Mouse (Mus musculus): Measurements from ENCODE around the gene Sod2. TPM values are rescaled to one million over a fixed set of nuclear protein-coding genes. Genes with fewer than 3 reads are reported as not detected.
A peak's percentile ranks its signal among the peaks of the same experiment; 100 is the strongest.
"Not testable (repeated sequence)": the region's sequence is repeated elsewhere in the genome, so short reads cannot be mapped to it uniquely, and the experiment has no call there.

Sod2 gene
- polyA plus RNA-seq, 1 experiment from 2014 or later, result 89.2 TPM

- Histone ChIP-seq H3K4me3 (peak overlapping the region; percentile 100), H3K9ac (peak overlapping the region; percentile 100), H3K4me1 (peaks cover 9% of the 10 kb centered on the region), H3K27ac (peak overlapping the region; percentile 100), H3K9me3 (no peaks in the 10 kb centered on the region), H3K36me3 (peaks cover 7% of the 10 kb centered on the region; the same call in 1 of the 2 replicates), H3K4me2 (peak overlapping the region; percentile 52), H3K27me3 (no peaks in the 10 kb centered on the region)
- peak; percentile 86 for ATAC-seq (ENCODE audit: insufficient number of reproducible peaks, low FRiP score, low TSS enrichment, low read depth)
- under 1% methylated on average over 50 of the region's 51 CpGs for WGBS
Measured at GRCm38 (mm10) chr17:12992470-12992991, 14.1 kb upstream of the Sod2 start.

- H3K27ac ChIP-seq, result peak within 1 kb of the TSS; percentile 100
- H3K9ac ChIP-seq, result peak within 1 kb of the TSS; percentile 100; the same call in 1 of the 2 replicates
- ATAC-seq (ENCODE audit: insufficient number of reproducible peaks, low FRiP score, low TSS enrichment, low read depth), result no peak
- peak within 1 kb of the TSS; percentile 100 for H3K4me3 ChIP-seq
- no peaks in the 10 kb centered on the region for H3K27me3 ChIP-seq
- WGBS, result 65% methylated on average over 1 of the region's 1 CpGs
- no peaks in the 10 kb centered on the region for H3K9me3 ChIP-seq
- peak within 1 kb of the TSS; percentile 52 for H3K4me2 ChIP-seq
- H3K4me1 ChIP-seq, result peaks cover 6% of the 10 kb centered on the region
- H3K36me3 ChIP-seq, result no peaks in the 10 kb centered on the region
Measured at GRCm38 (mm10) chr17:12994069-12994468, 12.6 kb upstream of the Sod2 start, which contains the start of gene Wtap. Gene Wtap, minus strand, starts transcription at chr17:12994169.

DNA sequence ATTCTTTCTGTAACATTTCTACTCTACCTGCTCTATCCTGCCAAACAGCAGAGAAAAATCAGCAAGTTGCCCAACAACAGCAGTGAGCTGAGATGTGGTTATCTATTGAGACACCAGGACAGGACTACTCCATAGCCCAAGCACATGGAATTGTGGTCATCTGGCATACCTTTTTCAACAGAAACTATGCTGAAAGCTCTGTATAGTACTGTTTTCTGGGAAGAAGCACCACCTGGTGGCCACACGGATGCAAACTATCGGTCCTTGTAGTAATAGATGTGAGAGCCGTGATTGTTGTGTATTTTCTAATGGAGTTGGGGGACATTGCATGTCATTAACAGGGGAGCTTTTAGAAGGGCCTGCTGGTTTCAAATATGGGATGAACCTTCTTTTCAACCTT is 10.3 kb upstream of the Sod2 start:
- ATAC-seq (ENCODE audit: insufficient number of reproducible peaks, low FRiP score, low TSS enrichment, low read depth), result no peak
- Histone ChIP-seq H3K4me1 (peaks cover 2% of the 10 kb centered on the region; the same call in 1 of the 2 replicates), H3K9ac (no peak overlapping the region), H3K9me3 (no peaks in the 10 kb centered on the region), H3K4me2 (no peak overlapping the region), H3K27ac (no peak overlapping the region), H3K36me3 (no peaks in the 10 kb centered on the region), H3K4me3 (no peak overlapping the region), H3K27me3 (no peaks in the 10 kb centered on the region)
- WGBS, result 19% methylated on average over 3 of the region's 3 CpGs

- no peak overlapping the region for H3K4me3 ChIP-seq
- H3K27ac ChIP-seq, result no peak overlapping the region
- no peak overlapping the region for H3K4me2 ChIP-seq
- no peaks in the 10 kb centered on the region for H3K36me3 ChIP-seq
- peaks cover 2% of the 10 kb centered on the region; the same call in 1 of the 2 replicates for H3K4me1 ChIP-seq
- 86% methylated on average over 5 of the region's 5 CpGs for WGBS
- H3K27me3 ChIP-seq, result no peaks in the 10 kb centered on the region
- H3K9me3 ChIP-seq, result no peaks in the 10 kb centered on the region
- no peak overlapping the region for H3K9ac ChIP-seq
- no peak for ATAC-seq (ENCODE audit: insufficient number of reproducible peaks, low FRiP score, low TSS enrichment, low read depth)
Measured at GRCm38 (mm10) chr17:12997890-12998289, 8.8 kb upstream of the Sod2 start.

- no peak overlapping the region for H3K9ac ChIP-seq
- ATAC-seq (ENCODE audit: insufficient number of reproducible peaks, low FRiP score, low TSS enrichment, low read depth), result no peak
Measured at GRCm38 (mm10) chr17:12999069-12999468, 7.6 kb upstream of the Sod2 start.

GRCm38 (mm10) chr17:13002243-13002642 is 4.4 kb upstream of the Sod2 start:
- H3K4me3 ChIP-seq; H3K36me3 ChIP-seq; H3K4me2 ChIP-seq; ATAC-seq (ENCODE audit: insufficient number of reproducible peaks, low FRiP score, low TSS enrichment, low read depth); H3K9me3 ChIP-seq; H3K4me1 ChIP-seq; H3K27me3 ChIP-seq; H3K9ac ChIP-seq; H3K27ac ChIP-seq: not testable (repeated sequence)
- 89% methylated on average over 5 of the region's 5 CpGs for WGBS

More at GRCm38 (mm10) chr17:12999069-12999468, 7.6 kb upstream of the Sod2 start:
- WGBS, result 78% methylated on average over 6 of the region's 6 CpGs
- Histone ChIP-seq H3K4me1 (no peaks in the 10 kb centered on the region), H3K36me3 (no peaks in the 10 kb centered on the region), H3K4me2 (no peak overlapping the region), H3K27ac (no peak overlapping the region), H3K27me3 (no peaks in the 10 kb centered on the region), H3K4me3 (no peak overlapping the region), H3K9me3 (no peaks in the 10 kb centered on the region)

DNA sequence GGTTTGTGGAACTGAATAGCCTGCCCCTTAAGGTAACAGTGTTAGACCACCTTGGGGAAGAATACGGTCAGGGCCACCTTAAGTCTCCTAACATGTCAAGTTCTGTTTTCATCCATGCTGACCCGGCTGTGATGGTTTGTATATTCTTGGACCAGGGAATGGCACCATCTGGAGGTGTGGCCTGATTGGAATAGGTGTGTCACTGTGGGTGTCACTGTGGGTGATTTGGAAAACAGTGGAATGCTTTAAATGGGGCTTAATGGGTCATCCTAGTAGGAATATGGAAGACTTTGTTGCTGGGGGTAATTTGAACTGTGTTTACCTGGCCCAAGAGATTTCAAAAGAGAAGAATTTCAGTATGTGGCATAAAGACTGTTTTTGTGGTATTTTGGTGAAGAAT is 2.2 kb upstream of the Sod2 start:
- not testable (repeated sequence) for H3K9me3 ChIP-seq; H3K4me3 ChIP-seq; H3K36me3 ChIP-seq; H3K4me2 ChIP-seq; H3K27ac ChIP-seq; ATAC-seq (ENCODE audit: insufficient number of reproducible peaks, low FRiP score, low TSS enrichment, low read depth); H3K27me3 ChIP-seq; H3K9ac ChIP-seq
- WGBS, result 68% methylated on average over 2 of the region's 2 CpGs
- peaks cover 10% of the 10 kb centered on the region for H3K4me1 ChIP-seq

- peak overlapping the region; percentile 71 for H3K4me2 ChIP-seq
- H3K4me1 ChIP-seq, result peaks cover 10% of the 10 kb centered on the region
- H3K36me3 ChIP-seq, result peaks cover 5% of the 10 kb centered on the region; the same call in 1 of the 2 replicates
- peak overlapping the region; percentile 91 for H3K4me3 ChIP-seq
- no peaks in the 10 kb centered on the region for H3K27me3 ChIP-seq
- WGBS, result 51% methylated on average over 5 of the region's 5 CpGs
- ATAC-seq (ENCODE audit: insufficient number of reproducible peaks, low FRiP score, low TSS enrichment, low read depth), result no peak
- no peak overlapping the region for H3K9ac ChIP-seq
- no peaks in the 10 kb centered on the region for H3K9me3 ChIP-seq
- H3K27ac ChIP-seq, result peak overlapping the region; percentile 69; the same call in 1 of the 2 replicates
Measured at GRCm38 (mm10) chr17:13006984-13007383, 338 bp downstream of the Sod2 start.

DNA sequence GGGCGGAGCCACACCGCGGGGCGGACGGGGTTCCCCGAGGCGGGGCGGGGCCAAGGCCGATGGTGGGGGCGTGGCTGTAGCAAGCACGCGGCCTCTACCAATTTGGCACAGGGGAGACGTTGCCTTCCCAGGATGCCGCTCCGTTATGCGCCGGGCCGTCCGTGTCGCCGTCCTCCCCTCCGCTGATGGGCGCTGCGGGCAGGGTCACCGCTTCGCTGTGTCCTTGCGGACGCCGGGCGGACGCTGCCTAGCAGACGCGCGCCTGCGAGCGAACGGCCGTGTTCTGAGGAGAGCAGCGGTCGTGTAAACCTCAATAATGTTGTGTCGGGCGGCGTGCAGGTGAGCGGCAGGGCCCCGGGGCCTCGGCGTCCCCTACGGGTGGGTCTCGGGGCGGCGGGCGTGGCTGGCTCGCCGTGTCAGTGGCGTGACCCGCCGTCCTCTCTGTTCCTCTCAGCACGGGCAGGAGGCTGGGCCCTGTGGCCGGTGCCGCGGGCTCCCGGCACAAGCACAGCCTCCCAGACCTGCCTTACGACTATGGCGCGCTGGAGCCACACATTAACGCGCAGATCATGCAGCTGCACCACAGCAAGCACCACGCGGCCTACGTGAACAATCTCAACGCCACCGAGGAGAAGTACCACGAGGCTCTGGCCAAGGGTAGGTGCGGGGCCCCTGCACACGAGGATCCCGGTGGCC is 1.2 kb downstream of the Sod2 start:
- Histone ChIP-seq H3K9ac (peak overlapping the region; percentile 58), H3K4me1 (peaks cover 10% of the 10 kb centered on the region), H3K27ac (peak overlapping the region; percentile 89), H3K27me3 (no peaks in the 10 kb centered on the region), H3K36me3 (peaks cover 14% of the 10 kb centered on the region; the same call in 1 of the 2 replicates), H3K4me3 (peak overlapping the region; percentile 91), H3K9me3 (no peaks in the 10 kb centered on the region), H3K4me2 (peak overlapping the region; percentile 71)
- ATAC-seq (ENCODE audit: insufficient number of reproducible peaks, low FRiP score, low TSS enrichment, low read depth), result peak; percentile 96
- WGBS, result under 1% methylated on average over 75 of the region's 76 CpGs

- Histone ChIP-seq H3K4me2 (peak overlapping the region; percentile 71), H3K4me1 (peaks cover 10% of the 10 kb centered on the region), H3K27ac (peak overlapping the region; percentile 89), H3K36me3 (peaks cover 20% of the 10 kb centered on the region), H3K4me3 (peak overlapping the region; percentile 91), H3K9me3 (no peaks in the 10 kb centered on the region), H3K9ac (peak overlapping the region; percentile 58), H3K27me3 (no peaks in the 10 kb centered on the region)
- WGBS, result 7% methylated on average over 10 of the region's 10 CpGs
- no peak for ATAC-seq (ENCODE audit: insufficient number of reproducible peaks, low FRiP score, low TSS enrichment, low read depth)
Measured at GRCm38 (mm10) chr17:13008528-13008927, 1.9 kb downstream of the Sod2 start.

- no peak overlapping the region for H3K4me2 ChIP-seq
- ATAC-seq (ENCODE audit: insufficient number of reproducible peaks, low FRiP score, low TSS enrichment, low read depth), result no peak
- H3K27me3 ChIP-seq, result no peaks in the 10 kb centered on the region
- no peak overlapping the region for H3K27ac ChIP-seq
- peaks cover 31% of the 10 kb centered on the region for H3K36me3 ChIP-seq
- 18% methylated on average over 3 of the region's 3 CpGs for WGBS
- H3K9me3 ChIP-seq, result no peaks in the 10 kb centered on the region
- no peak overlapping the region for H3K9ac ChIP-seq
- H3K4me1 ChIP-seq, result peaks cover 10% of the 10 kb centered on the region
- H3K4me3 ChIP-seq, result no peak overlapping the region
Measured at GRCm38 (mm10) chr17:13009887-13010286, 3.2 kb downstream of the Sod2 start.

DNA sequence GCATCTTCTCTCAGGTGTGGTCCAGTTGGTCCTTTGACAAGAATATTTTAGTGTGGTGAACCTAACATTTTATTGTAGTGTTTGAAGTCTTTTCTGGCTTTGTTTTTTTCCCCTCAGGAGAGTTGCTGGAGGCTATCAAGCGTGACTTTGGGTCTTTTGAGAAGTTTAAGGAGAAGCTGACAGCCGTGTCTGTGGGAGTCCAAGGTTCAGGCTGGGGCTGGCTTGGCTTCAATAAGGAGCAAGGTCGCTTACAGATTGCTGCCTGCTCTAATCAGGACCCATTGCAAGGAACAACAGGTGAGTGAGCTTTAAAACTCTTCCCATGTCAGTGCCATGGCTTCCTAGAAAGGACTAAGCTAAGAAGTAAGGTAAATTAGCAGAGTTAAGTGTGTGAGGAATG is 6.7 kb downstream of the Sod2 start:
- Histone ChIP-seq H3K4me3 (no peak overlapping the region), H3K9ac (no peak overlapping the region), H3K27ac (no peak overlapping the region), H3K4me2 (no peak overlapping the region), H3K4me1 (peaks cover 6% of the 10 kb centered on the region), H3K9me3 (no peaks in the 10 kb centered on the region), H3K27me3 (no peaks in the 10 kb centered on the region), H3K36me3 (peaks cover 45% of the 10 kb centered on the region)
- ATAC-seq (ENCODE audit: insufficient number of reproducible peaks, low FRiP score, low TSS enrichment, low read depth), result no peak
- WGBS, result 79% methylated on average over 3 of the region's 3 CpGs
